Mouse (Mus musculus) intestine, embryonic 16.5 days (tissue): ENCODE measurements around the gene Mgst3. TPM values are rescaled to one million over a fixed set of nuclear protein-coding genes. Genes with fewer than 3 reads are reported as not detected.

Experiments used
- ATAC-seq: fragments of 200-750 bp; cut with Nextera tagmentation; 2 replicates; pipeline ENCODE4 v1.8.0; 2017; ENCODE audit warnings: moderate TSS enrichment, moderate library complexity
- H3K27ac ChIP-seq: fragments of 300-500 bp; sonication (generic); 2 replicates; pipeline ENCODE4 v1.5.1; 2014; ENCODE audit warnings: mild to moderate bottlenecking, low read length
- H3K27me3 ChIP-seq: fragments of 300-500 bp; sonication (generic); replicated peaks from 2 replicates; pipeline ENCODE4 v1.6.1; 2014; ENCODE audit warnings: low read length, control low read depth, mixed read lengths; ENCODE audit not compliant: control insufficient read depth, insufficient read depth
- H3K36me3 ChIP-seq: fragments of 300-500 bp; sonication (generic); 2 replicates; pipeline ENCODE4 v1.6.1; 2014; ENCODE audit warnings: low read length, control low read depth; ENCODE audit not compliant: control insufficient read depth, insufficient read depth
- H3K4me1 ChIP-seq: fragments of 300-500 bp; sonication (generic); 2 replicates; pipeline ENCODE4 v1.6.1; 2014; ENCODE audit warnings: low read length, control low read depth, mixed read lengths; ENCODE audit not compliant: control insufficient read depth, insufficient read depth
- H3K4me2 ChIP-seq: fragments of 300-500 bp; sonication (generic); 2 replicates; pipeline ENCODE4 v1.6.1; 2014; ENCODE audit warnings: low read depth, low read length, control low read depth
- H3K4me3 ChIP-seq: fragments of 300-500 bp; sonication (generic); 2 replicates; pipeline ENCODE4 v1.5.1; 2014; ENCODE audit warnings: mild to moderate bottlenecking, low read length
- H3K9ac ChIP-seq: fragments of 300-500 bp; sonication (generic); 2 replicates; pipeline ENCODE4 v1.6.1; 2014; ENCODE audit warnings: low read depth, low read length
- H3K9me3 ChIP-seq: fragments of 300-500 bp; sonication (generic); 2 replicates; pipeline ENCODE4 v1.6.1; 2016; ENCODE audit warnings: low read length, control low read depth; ENCODE audit not compliant: control insufficient read depth
- WGBS: fragments of 180-500 bp; shearing (Covaris S2); extraction: QIAGEN DNeasy Blood & Tissue Kit; methylation state at CpG from one replicate; pipeline ENCODE4 v1.1.7; 2014; 5-methylcytosine and 5-hydroxymethylcytosine counted together
- polyA plus RNA-seq: library from polyadenylated mRNA; unstranded; fragments of >200 nt; fragmentation: Nextera tagmentation; extraction: Ambion mirVana; gene quantifications from 2 replicates; pipeline ENCODE4 v1.2.1, GENCODE M21; 2015

The Mgst3 gene
- polyA plus RNA-seq: 379 and 381 TPM in 2 replicates

GRCm38 (mm10) chr1:167393683-167394492 lies at the start of gene Mgst3:
Mgst3 (minus strand) TSS chr1:167393841.
- WGBS: 1% methylated on average over 45 of the region's 45 CpGs
- no peaks in the 10 kb centered on the region for H3K9me3 ChIP-seq
- peak; percentile 95 for ATAC-seq

GRCm38 (mm10) chr1:167438231-167438885 lies 44.7 kb upstream of the Mgst3 start:
- Histone ChIP-seq H3K9ac (no peak overlapping the region), H3K9me3 (no peaks in the 10 kb centered on the region), H3K27me3 (no peaks in the 10 kb centered on the region), H3K4me2 (no peak overlapping the region), H3K36me3 (no peaks in the 10 kb centered on the region), H3K27ac (no peak overlapping the region), H3K4me1 (no peaks in the 10 kb centered on the region), H3K4me3 (no peak overlapping the region)
- no peak for ATAC-seq
- WGBS: 71% methylated on average over 9 of the region's 9 CpGs

More at GRCm38 (mm10) chr1:167393683-167394492, at the start of gene Mgst3:
- Histone ChIP-seq H3K9ac (peak within 1 kb of the TSS; percentile 86), H3K4me1 (peaks cover 11% of the 10 kb centered on the region), H3K4me2 (peak within 1 kb of the TSS; percentile 70), H3K4me3 (peak within 1 kb of the TSS; percentile 73), H3K36me3 (no peaks in the 10 kb centered on the region), H3K27me3 (no peaks in the 10 kb centered on the region), H3K27ac (peak within 1 kb of the TSS; percentile 92)

DNA sequence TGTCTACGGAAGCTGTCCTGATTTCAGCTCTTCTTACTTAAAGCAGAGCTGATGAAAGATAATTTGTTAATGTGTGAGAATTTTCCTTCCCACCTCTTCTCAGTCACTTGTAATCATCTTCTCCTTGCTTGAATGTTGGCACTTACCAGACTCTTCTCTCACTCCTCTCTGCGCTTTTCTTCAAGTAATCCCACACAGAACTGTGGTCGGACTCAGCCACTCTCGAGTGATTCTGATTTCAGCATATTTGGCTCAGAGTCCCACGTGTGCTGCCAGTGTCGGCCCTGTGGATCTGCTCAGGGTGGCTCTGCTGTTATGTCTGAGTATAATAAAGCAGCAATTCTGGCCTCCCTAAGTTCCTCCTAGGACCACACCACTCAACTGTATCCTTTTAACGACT lies 43.5 kb upstream of the Mgst3 start:
- H3K4me2 ChIP-seq: no peak overlapping the region
- no peaks in the 10 kb centered on the region for H3K27me3 ChIP-seq
- ATAC-seq: no peak
- no peaks in the 10 kb centered on the region for H3K36me3 ChIP-seq
- H3K4me1 ChIP-seq: no peaks in the 10 kb centered on the region
- no peak overlapping the region for H3K4me3 ChIP-seq
- 79% methylated on average over 7 of the region's 7 CpGs for WGBS
- no peak overlapping the region for H3K27ac ChIP-seq
- no peak overlapping the region for H3K9ac ChIP-seq
- H3K9me3 ChIP-seq: no peaks in the 10 kb centered on the region

GRCm38 (mm10) chr1:167436186-167436975 lies 42.7 kb upstream of the Mgst3 start:
- WGBS: 84% methylated on average over 7 of the region's 7 CpGs
- no peak overlapping the region for H3K4me3 ChIP-seq
- H3K27me3 ChIP-seq: no peaks in the 10 kb centered on the region
- H3K36me3 ChIP-seq: no peaks in the 10 kb centered on the region
- H3K27ac ChIP-seq: no peak overlapping the region
- no peak for ATAC-seq
- H3K4me1 ChIP-seq: no peaks in the 10 kb centered on the region
- no peak overlapping the region for H3K9ac ChIP-seq
- no peaks in the 10 kb centered on the region for H3K9me3 ChIP-seq
- no peak overlapping the region for H3K4me2 ChIP-seq

DNA sequence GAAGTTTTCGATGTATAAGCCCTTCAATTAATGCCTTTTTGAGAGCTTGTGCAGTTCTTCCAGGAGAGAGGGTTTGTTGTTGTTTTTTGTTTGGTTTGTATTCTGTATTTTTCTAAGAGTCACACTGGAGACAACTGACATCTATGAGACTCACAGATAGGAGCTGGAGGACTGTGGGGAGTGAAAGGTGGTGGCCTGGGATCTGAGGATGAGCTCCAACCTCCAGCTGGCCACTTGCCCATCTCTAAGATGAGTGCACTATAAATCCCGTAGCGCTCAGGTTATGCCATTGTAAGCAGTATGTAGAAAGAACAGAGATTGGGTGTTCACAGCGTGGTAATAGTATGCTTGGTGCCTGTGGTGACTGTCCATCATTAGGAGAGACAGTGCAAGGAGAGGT lies 41.3 kb upstream of the Mgst3 start:
- H3K4me3 ChIP-seq: no peak overlapping the region
- no peak overlapping the region for H3K27ac ChIP-seq
- no peak for ATAC-seq

GRCm38 (mm10) chr1:167430976-167431676 lies 37.5 kb upstream of the Mgst3 start:
- Histone ChIP-seq H3K36me3 (no peaks in the 10 kb centered on the region), H3K4me3 (no peak overlapping the region), H3K9ac (no peak overlapping the region), H3K27ac (no peak overlapping the region), H3K9me3 (no peaks in the 10 kb centered on the region), H3K27me3 (no peaks in the 10 kb centered on the region), H3K4me1 (no peaks in the 10 kb centered on the region), H3K4me2 (no peak overlapping the region)
- ATAC-seq: no peak
- WGBS: 51% methylated on average over 9 of the region's 9 CpGs

More for the DNA sequence above, 41.3 kb upstream of the Mgst3 start:
- H3K36me3 ChIP-seq: no peaks in the 10 kb centered on the region
- no peak overlapping the region for H3K9ac ChIP-seq
- no peaks in the 10 kb centered on the region for H3K9me3 ChIP-seq
- H3K4me2 ChIP-seq: no peak overlapping the region
- no peaks in the 10 kb centered on the region for H3K27me3 ChIP-seq
- H3K4me1 ChIP-seq: no peaks in the 10 kb centered on the region
- 92% methylated on average over 4 of the region's 4 CpGs for WGBS

DNA sequence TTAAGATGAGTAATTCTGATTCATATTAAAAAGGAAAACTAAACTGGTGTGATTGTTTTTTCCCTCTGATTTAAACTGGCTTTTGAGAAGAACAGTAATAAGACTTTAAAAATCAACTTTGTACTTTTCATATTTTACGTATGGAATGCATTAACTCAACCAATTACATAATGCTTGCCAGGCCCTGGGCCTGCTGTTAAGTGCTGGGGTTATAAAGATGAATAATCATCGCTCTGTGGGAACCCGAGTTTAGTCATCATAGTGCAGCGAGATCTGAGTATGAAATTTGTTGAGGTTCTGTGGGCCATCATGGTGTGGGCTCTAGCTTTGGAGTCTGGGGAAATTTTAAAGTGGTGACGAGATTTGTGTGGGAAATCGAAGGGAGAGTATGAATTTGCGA lies 33.0 kb upstream of the Mgst3 start:
- no peaks in the 10 kb centered on the region for H3K36me3 ChIP-seq
- H3K27ac ChIP-seq: no peak overlapping the region
- H3K4me1 ChIP-seq: no peaks in the 10 kb centered on the region
- ATAC-seq: no peak
- H3K27me3 ChIP-seq: no peaks in the 10 kb centered on the region
- H3K4me3 ChIP-seq: no peak overlapping the region
- WGBS: 78% methylated on average over 7 of the region's 7 CpGs
- no peak overlapping the region for H3K9ac ChIP-seq
- no peak overlapping the region for H3K4me2 ChIP-seq
- H3K9me3 ChIP-seq: no peaks in the 10 kb centered on the region

GRCm38 (mm10) chr1:167425572-167425971 lies 31.9 kb upstream of the Mgst3 start:
- Histone ChIP-seq H3K36me3 (no peaks in the 10 kb centered on the region), H3K9ac (no peak overlapping the region), H3K4me3 (no peak overlapping the region), H3K27ac (no peak overlapping the region), H3K9me3 (no peaks in the 10 kb centered on the region), H3K4me2 (no peak overlapping the region), H3K27me3 (no peaks in the 10 kb centered on the region), H3K4me1 (no peaks in the 10 kb centered on the region)
- 82% methylated on average over 5 of the region's 5 CpGs for WGBS
- ATAC-seq: no peak
